Mouse (Mus musculus): ENCODE measurements around the gene Arhgap15. TPM values are rescaled to one million over a fixed set of nuclear protein-coding genes. Genes with fewer than 3 reads are reported as not detected.

The Arhgap15 gene
- total and polyA plus RNA-seq, 3 experiments, result 0.89 to 56.4 (median 39.8) TPM

DNA sequence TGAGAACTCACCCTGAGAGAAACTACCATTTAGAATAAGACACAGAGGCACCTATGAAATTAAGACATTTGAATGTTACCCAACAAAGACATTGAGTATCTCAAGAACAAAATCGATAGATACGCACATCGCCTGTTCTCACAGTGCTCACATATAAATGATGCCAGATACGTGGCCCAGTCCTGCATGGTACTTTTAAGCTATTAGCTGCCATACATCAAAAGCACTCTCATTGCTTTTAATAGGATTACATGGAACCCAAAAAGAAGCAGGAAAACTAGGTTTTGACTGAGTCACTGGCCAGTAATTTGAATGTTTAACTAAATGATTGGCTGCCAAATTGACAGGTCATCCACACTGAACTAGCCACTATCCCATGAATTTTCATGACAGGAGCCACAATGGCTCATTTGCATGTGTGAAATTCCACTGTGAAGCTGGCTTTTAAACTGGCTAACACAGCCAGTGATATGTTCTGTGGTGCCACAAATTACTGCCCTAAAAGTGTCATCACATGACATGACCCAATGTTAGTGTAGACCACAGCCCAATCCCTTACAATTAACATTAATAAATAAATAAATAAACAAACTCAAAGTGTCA, 649.2 kb downstream of the Arhgap15 start:
- no peak overlapping the region for H3K4me3 ChIP-seq (ENCODE audit: low read depth, low read length)
- no peaks in the 10 kb centered on the region for H3K9me3 ChIP-seq (replicated peaks)
- TF ChIP-seq GATA1 (IDR thresholded peaks at IDR 0.05; ENCODE audit: borderline replicate concordance, low read length) (no peak), CTCF (IDR thresholded peaks at IDR 0.05; ENCODE audit: low read depth, low read length) (no peak), GATA2 (IDR thresholded peaks at IDR 0.05; ENCODE audit: borderline replicate concordance, low read depth, low read length) (no peak), POLR2AphosphoS5 (IDR thresholded peaks at IDR 0.05; ENCODE audit: insufficient replicate concordance, low read depth, low read length) (no peak), TAL1 (conservative IDR thresholded peaks at IDR 0.05; ENCODE audit: low read depth, low read length) (no peak)
- no peak for DNase-seq (ENCODE audit: low spot score)
- no peaks in the 10 kb centered on the region for H3K27me3 ChIP-seq (ENCODE audit: insufficient read depth, low read length)
- H3K36me3 ChIP-seq (replicated peaks), result no peaks in the 10 kb centered on the region
- no peak for ATAC-seq (ENCODE audit: extremely low read depth, insufficient number of reproducible peaks, low FRiP score, poor library complexity, severe bottlenecking)
- H3K4me1 ChIP-seq (ENCODE audit: insufficient read depth, low read depth, low read length), result no peaks in the 10 kb centered on the region

DNA sequence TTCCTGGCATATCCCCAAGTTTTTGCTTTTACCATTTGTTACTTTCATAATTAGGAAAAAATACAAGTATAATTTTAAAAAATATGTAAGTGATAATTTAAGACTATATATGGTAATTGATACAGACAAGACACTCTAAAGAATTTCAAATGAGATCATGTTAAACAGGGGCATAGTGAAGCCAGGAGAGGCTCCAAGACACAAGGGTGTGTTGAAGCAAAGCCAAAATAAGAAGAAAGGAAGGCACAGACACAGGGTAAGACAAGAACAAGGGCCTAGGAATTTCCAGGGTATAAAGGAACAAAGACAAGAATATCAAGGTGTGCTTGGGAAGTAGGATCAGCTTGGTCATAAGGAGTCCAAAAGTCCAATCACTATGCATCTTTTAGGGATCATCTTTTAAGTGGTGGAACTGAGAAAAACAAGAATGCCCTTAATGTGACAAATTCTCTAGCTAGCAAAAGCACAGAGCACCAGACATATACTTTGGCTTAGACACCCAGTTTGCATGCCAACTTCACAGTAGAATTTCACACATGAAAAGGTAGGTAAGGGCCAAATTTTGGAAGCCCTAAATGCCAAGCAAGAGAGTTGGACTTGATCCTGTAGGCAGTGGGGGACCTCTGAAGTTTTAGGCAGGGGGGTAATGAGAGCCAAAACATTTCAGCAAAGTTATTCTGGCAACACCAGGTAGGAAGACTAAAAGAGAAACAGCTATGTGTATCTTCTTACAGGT, 650.7 kb downstream of the Arhgap15 start:
- no peaks in the 10 kb centered on the region for H3K9me3 ChIP-seq (replicated peaks)
- no peak for TF ChIP-seq TAL1 (conservative IDR thresholded peaks at IDR 0.05; ENCODE audit: low read depth, low read length)
- no peak for TF ChIP-seq CTCF (IDR thresholded peaks at IDR 0.05; ENCODE audit: low read depth, low read length)
- no peak for TF ChIP-seq POLR2AphosphoS5 (IDR thresholded peaks at IDR 0.05; ENCODE audit: insufficient replicate concordance, low read depth, low read length)
- no peak for TF ChIP-seq GATA2 (IDR thresholded peaks at IDR 0.05; ENCODE audit: borderline replicate concordance, low read depth, low read length)
- no peak for TF ChIP-seq GATA1 (IDR thresholded peaks at IDR 0.05; ENCODE audit: borderline replicate concordance, low read length)
- DNase-seq (ENCODE audit: low spot score), result no peak
- H3K27me3 ChIP-seq (ENCODE audit: insufficient read depth, low read length), result no peaks in the 10 kb centered on the region
- no peak for ATAC-seq (ENCODE audit: extremely low read depth, insufficient number of reproducible peaks, low FRiP score, poor library complexity, severe bottlenecking)
- H3K4me1 ChIP-seq (ENCODE audit: insufficient read depth, low read depth, low read length), result no peaks in the 10 kb centered on the region
- no peak overlapping the region for H3K4me3 ChIP-seq (ENCODE audit: low read depth, low read length)
- H3K36me3 ChIP-seq (replicated peaks), result no peaks in the 10 kb centered on the region

DNA sequence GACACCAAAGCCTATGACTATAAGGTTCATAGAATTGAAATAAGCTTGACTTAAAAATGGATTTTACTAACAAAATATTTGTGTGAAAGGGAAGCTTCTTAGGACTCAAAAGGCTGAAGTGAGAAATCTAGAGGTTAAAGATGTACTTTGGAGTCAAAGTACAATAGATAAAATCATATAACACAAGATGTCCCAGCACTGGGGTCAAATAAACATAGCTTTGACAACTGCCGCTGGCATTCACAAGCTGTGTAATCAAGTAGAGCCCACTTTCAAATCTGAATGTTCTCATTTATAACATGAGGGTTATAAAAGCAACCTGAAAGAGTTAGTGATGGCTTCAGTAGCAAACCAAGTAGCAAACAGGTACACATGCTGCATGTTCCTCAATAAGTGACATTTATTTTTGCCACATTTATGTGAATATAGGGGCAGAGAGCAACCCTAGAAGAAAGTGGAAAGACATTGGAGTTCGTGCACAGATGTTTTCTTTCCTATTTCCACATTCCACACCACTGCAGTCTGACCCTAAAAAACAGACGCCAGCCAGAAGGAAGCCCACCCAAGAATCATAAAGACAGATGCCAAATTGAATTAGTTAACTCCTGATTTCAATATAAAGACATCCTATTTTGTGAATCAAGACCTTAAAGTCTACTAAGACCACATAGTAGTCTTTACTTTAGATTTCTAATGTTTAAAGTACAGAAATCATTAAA, 653.2 kb downstream of the Arhgap15 start:
- Histone ChIP-seq H3K27me3 (ENCODE audit: insufficient read depth, low read length) (no peaks in the 10 kb centered on the region), H3K36me3 (replicated peaks) (no peaks in the 10 kb centered on the region), H3K4me1 (ENCODE audit: insufficient read depth, low read depth, low read length) (no peaks in the 10 kb centered on the region), H3K4me3 (ENCODE audit: low read depth, low read length) (no peak overlapping the region), H3K9me3 (replicated peaks) (no peaks in the 10 kb centered on the region)
- TF ChIP-seq CTCF (IDR thresholded peaks at IDR 0.05; ENCODE audit: low read depth, low read length) (no peak), GATA1 (IDR thresholded peaks at IDR 0.05; ENCODE audit: borderline replicate concordance, low read length) (no peak), TAL1 (conservative IDR thresholded peaks at IDR 0.05; ENCODE audit: low read depth, low read length) (no peak), GATA2 (IDR thresholded peaks at IDR 0.05; ENCODE audit: borderline replicate concordance, low read depth, low read length) (no peak), POLR2AphosphoS5 (IDR thresholded peaks at IDR 0.05; ENCODE audit: insufficient replicate concordance, low read depth, low read length) (no peak)
- ATAC-seq (ENCODE audit: extremely low read depth, insufficient number of reproducible peaks, low FRiP score, poor library complexity, severe bottlenecking) (no peak), DNase-seq (ENCODE audit: low spot score) (no peak)

DNA sequence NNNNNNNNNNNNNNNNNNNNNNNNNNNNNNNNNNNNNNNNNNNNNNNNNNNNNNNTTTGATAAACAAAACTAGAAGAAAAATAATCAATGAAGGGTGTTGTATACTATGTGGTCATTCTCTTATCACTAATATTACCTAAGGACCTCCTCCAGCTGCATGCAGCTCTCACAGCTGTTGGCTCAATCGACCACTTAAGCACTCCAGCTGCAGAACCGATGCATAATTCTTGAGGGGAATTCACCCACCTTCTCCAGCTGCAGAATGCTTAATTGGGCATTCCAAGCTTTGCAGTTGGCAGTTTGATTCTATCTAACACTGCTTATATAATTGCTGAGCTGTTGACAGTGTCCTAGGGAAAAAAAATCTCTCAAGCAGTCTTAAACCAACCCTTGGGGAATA, 663.0 kb downstream of the Arhgap15 start:
- H3K4me3 ChIP-seq (ENCODE audit: low read depth, low read length), result no peak overlapping the region
- H3K36me3 ChIP-seq (replicated peaks), result no peaks in the 10 kb centered on the region
- no peaks in the 10 kb centered on the region for H3K27me3 ChIP-seq (ENCODE audit: insufficient read depth, low read length)
- ATAC-seq (ENCODE audit: extremely low read depth, insufficient number of reproducible peaks, low FRiP score, poor library complexity, severe bottlenecking) (no peak), DNase-seq (ENCODE audit: low spot score) (no peak)
- no peaks in the 10 kb centered on the region for H3K9me3 ChIP-seq (replicated peaks)
- TF ChIP-seq GATA1 (IDR thresholded peaks at IDR 0.05; ENCODE audit: borderline replicate concordance, low read length) (no peak), CTCF (IDR thresholded peaks at IDR 0.05; ENCODE audit: low read depth, low read length) (no peak), POLR2AphosphoS5 (IDR thresholded peaks at IDR 0.05; ENCODE audit: insufficient replicate concordance, low read depth, low read length) (no peak), GATA2 (IDR thresholded peaks at IDR 0.05; ENCODE audit: borderline replicate concordance, low read depth, low read length) (no peak), TAL1 (conservative IDR thresholded peaks at IDR 0.05; ENCODE audit: low read depth, low read length) (no peak)
- no peaks in the 10 kb centered on the region for H3K4me1 ChIP-seq (ENCODE audit: insufficient read depth, low read depth, low read length)

DNA sequence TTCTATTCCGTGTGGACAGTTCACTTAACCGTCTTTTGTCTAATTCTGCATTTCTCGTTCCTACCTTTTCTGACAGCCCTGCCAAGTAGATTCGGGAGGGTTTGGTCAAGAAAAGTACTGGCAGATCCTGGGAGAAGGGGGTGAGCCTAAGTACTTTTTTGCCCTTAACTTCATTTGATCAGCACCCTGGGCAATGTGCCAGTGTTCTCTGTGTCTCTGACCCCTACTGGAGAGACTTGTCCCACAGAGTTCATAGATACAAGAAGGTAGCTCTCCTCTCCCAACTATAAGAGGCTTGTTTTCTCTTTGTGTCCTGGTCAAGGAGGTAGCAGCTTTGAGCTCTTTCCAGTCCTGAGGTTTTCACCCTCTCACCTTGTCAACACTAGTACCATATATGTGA, 667.7 kb downstream of the Arhgap15 start:
- no peak for TF ChIP-seq TAL1 (conservative IDR thresholded peaks at IDR 0.05; ENCODE audit: low read depth, low read length)
- TF ChIP-seq GATA2 (IDR thresholded peaks at IDR 0.05; ENCODE audit: borderline replicate concordance, low read depth, low read length), result no peak
- TF ChIP-seq POLR2AphosphoS5 (IDR thresholded peaks at IDR 0.05; ENCODE audit: insufficient replicate concordance, low read depth, low read length), result no peak
- no peak for TF ChIP-seq CTCF (IDR thresholded peaks at IDR 0.05; ENCODE audit: low read depth, low read length)
- TF ChIP-seq GATA1 (IDR thresholded peaks at IDR 0.05; ENCODE audit: borderline replicate concordance, low read length), result no peak
- Histone ChIP-seq H3K9me3 (replicated peaks) (no peaks in the 10 kb centered on the region), H3K4me3 (ENCODE audit: low read depth, low read length) (no peak overlapping the region), H3K36me3 (replicated peaks) (no peaks in the 10 kb centered on the region), H3K4me1 (ENCODE audit: insufficient read depth, low read depth, low read length) (no peaks in the 10 kb centered on the region), H3K27me3 (ENCODE audit: insufficient read depth, low read length) (no peaks in the 10 kb centered on the region)
- ATAC-seq (ENCODE audit: extremely low read depth, insufficient number of reproducible peaks, low FRiP score, poor library complexity, severe bottlenecking) (no peak), DNase-seq (ENCODE audit: low spot score) (no peak)

All from G1E (cell line).